Mouse (Mus musculus) lung, adult 2 months (tissue): Measurements from ENCODE around the gene Cfap58.

Experiments
- CTCF ChIP-seq: fragments of 200-500 bp; IDR thresholded peaks from 2 replicates; pipeline ENCODE4 v1.5.1; 2011; ENCODE audit warnings: mild to moderate bottlenecking, low read length, control low read depth; ENCODE audit not compliant: insufficient read depth
- POLR2A ChIP-seq: fragments of 200-500 bp; IDR thresholded peaks from 2 replicates; pipeline ENCODE4 v1.6.1; 2011; ENCODE audit warnings: low read depth, mild to moderate bottlenecking, control low read depth, low read length, borderline replicate concordance; ENCODE audit errors: extremely low read depth

DNA sequence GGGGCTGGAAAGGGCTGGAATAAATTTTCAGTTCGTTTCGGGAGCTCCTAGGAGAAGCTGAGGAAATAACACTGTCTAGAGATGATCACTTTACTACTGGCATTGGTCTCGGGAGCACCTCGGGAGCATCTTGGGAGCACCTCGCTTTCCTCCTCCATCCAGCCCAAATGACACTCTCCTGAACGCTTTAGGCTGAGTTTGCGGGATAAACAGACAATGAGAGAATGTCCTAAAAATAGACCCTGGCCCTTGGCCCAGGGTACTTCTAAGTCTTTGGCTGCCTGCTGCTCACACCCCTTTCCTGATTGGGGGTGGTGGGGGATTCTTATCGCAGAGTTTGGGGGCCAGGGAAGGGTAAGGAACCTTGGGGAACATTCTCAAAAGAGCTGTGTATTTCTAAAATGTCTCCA is 17.5 kb upstream of the Cfap58 start:
- TF ChIP-seq CTCF (no peak), POLR2A (no peak; the same call in 1 of the 2 replicates)
